Mouse (Mus musculus): ENCODE results near the gene Prl2c3. TPM values are rescaled to one million over a fixed set of nuclear protein-coding genes. Genes with fewer than 3 reads are reported as not detected.

Prl2c3 gene
- not detected in 2 replicates for total RNA-seq (2023)

GRCm38 (mm10) chr13:12799979-12800378 is at the start of gene Prl2c3:
Gene Prl2c3, minus strand, starts transcription at chr13:12800079.

Other genes starting within 250 kb of the Prl2c3 start
- 15.1 and 24.2 TPM in 2 replicates for gene Ero1lb, start 234.2 kb downstream of the Prl2c3 start, total RNA-seq (2023)
- gene Prl2c2, start 205.3 kb upstream of the Prl2c3 start, total RNA-seq (2023) = not detected in 2 replicates

All from neutrophil, adult 65 days (primary cell).